Mouse (Mus musculus): Measurements from ENCODE around the gene Grn.

- TF ChIP-seq CTCF (IDR thresholded peaks at IDR 0.05; ENCODE audit: low read depth) (no peak), EP300 (IDR thresholded peaks at IDR 0.05; ENCODE audit: low read depth) (0 out of 2 replicates have a peak, but pooled peaks have one; percentile 6)
These were observed 22.9 kb upstream of the Grn start for GRCm38 (mm10) chr11:102406900-102407833.
